Mouse (Mus musculus) stomach, embryonic 15.5 days (tissue): Measurements from ENCODE around the gene Ergic1. TPM values are rescaled to one million over a fixed set of nuclear protein-coding genes. Genes with fewer than 3 reads are reported as not detected.
A peak's percentile ranks its signal among the peaks of the same experiment; 100 is the strongest.

Source experiments
- ATAC-seq: fragments of 200-750 bp; cut with Nextera tagmentation; 2 replicates; pipeline ENCODE4 v1.8.0; 2017; ENCODE audit warnings: low read depth, moderate number of reproducible peaks, moderate TSS enrichment; ENCODE audit not compliant: insufficient read depth, low FRiP score
- H3K27ac ChIP-seq: fragments of 300-500 bp; sonication (generic); 2 replicates; pipeline ENCODE4 v1.5.1; 2015; ENCODE audit warnings: mild to moderate bottlenecking, inconsistent platforms
- H3K27me3 ChIP-seq: fragments of 300-500 bp; sonication (generic); replicated peaks from 2 replicates; pipeline ENCODE4 v1.6.1; 2015; ENCODE audit warnings: inconsistent platforms
- H3K36me3 ChIP-seq: fragments of 300-500 bp; sonication (generic); 2 replicates; pipeline ENCODE4 v1.6.1; 2015; ENCODE audit warnings: inconsistent platforms
- H3K4me1 ChIP-seq: fragments of 300-500 bp; sonication (generic); 2 replicates; pipeline ENCODE4 v1.6.1; 2015; ENCODE audit warnings: inconsistent platforms
- H3K4me2 ChIP-seq: fragments of 300-500 bp; sonication (generic); 2 replicates; pipeline ENCODE4 v1.6.1; 2015; ENCODE audit warnings: mild to moderate bottlenecking, inconsistent platforms
- H3K4me3 ChIP-seq: fragments of 300-500 bp; sonication (generic); replicated peaks from 2 replicates; pipeline ENCODE4 v1.5.1; 2015; ENCODE audit warnings: inconsistent platforms
- H3K9ac ChIP-seq: fragments of 300-500 bp; sonication (generic); 2 replicates; pipeline ENCODE4 v1.6.1; 2015; ENCODE audit warnings: inconsistent platforms
- H3K9me3 ChIP-seq: fragments of 300-500 bp; sonication (generic); 2 replicates; pipeline ENCODE4 v1.6.1; 2016; ENCODE audit warnings: inconsistent platforms
- WGBS: fragments of 180-500 bp; shearing (Covaris S2); methylation state at CpG from one replicate; pipeline ENCODE4 v1.1.7; 2015; 5-methylcytosine and 5-hydroxymethylcytosine counted together
- polyA plus RNA-seq: library from polyadenylated mRNA; unstranded; fragments of >200 nt; fragmentation: Nextera tagmentation; extraction: Ambion mirVana; gene quantifications from 2 replicates; pipeline ENCODE4 v1.2.1, GENCODE M21; 2015

The Ergic1 gene
- polyA plus RNA-seq, 1 experiment from 2014 or later, result 106 TPM

DNA sequence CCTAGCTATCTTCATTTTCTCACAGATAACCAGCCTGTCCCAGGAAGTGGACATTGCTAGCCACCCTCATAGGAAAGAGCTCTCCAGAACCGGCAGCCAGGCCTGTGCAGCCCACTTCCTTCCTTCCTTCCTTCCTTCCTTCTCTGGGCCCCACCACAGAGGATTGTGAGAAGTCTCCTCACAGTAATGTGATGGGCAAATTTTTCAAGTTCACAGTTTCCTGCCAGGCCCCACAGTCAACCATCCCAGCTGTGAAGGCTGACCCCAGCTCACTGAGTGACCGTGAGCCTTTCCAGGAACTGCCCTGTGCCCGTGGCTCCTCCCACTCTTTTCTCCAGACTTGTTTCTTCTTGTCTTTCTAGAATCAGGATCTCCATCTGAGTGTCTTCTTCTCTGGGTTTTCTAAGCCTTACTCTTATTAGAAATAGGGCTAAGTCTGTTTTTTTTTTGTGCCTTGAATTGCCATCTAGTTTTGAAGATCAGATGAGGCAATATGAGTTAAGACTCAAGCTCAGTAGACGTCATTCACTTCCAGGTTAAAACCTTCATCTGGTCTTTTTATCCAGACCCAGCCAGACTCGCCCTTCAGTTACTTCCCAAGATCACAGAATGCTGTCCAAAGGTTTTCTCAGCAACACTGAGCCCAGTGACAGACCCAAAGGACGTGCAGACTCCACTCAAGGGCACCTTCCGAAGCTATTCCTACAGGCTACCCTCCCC, 34.3 kb downstream of the Ergic1 start:
- Histone ChIP-seq H3K36me3 (no peaks in the 10 kb centered on the region), H3K4me2 (no peak overlapping the region), H3K4me3 (no peak overlapping the region), H3K27ac (peak overlapping the region; percentile 85), H3K27me3 (no peaks in the 10 kb centered on the region), H3K9me3 (no peaks in the 10 kb centered on the region), H3K4me1 (peaks cover 25% of the 10 kb centered on the region), H3K9ac (no peak overlapping the region)
- 46% methylated on average over 7 of the region's 7 CpGs for WGBS
- ATAC-seq, result no peak

GRCm38 (mm10) chr17:26596168-26596658, 34.9 kb downstream of the Ergic1 start:
- H3K9me3 ChIP-seq, result no peaks in the 10 kb centered on the region
- H3K4me3 ChIP-seq, result no peak overlapping the region
- WGBS, result 44% methylated on average over 7 of the region's 7 CpGs
- peaks cover 28% of the 10 kb centered on the region for H3K4me1 ChIP-seq
- H3K27ac ChIP-seq, result peak overlapping the region; percentile 85
- ATAC-seq, result peak; percentile 33; the same call in 1 of the 2 replicates
- H3K27me3 ChIP-seq, result no peaks in the 10 kb centered on the region
- no peak overlapping the region for H3K4me2 ChIP-seq
- H3K9ac ChIP-seq, result no peak overlapping the region
- no peaks in the 10 kb centered on the region for H3K36me3 ChIP-seq

- Histone ChIP-seq H3K36me3 (no peaks in the 10 kb centered on the region), H3K27ac (peak overlapping the region; percentile 85), H3K4me3 (no peak overlapping the region), H3K9ac (no peak overlapping the region), H3K27me3 (no peaks in the 10 kb centered on the region), H3K9me3 (no peaks in the 10 kb centered on the region), H3K4me1 (peaks cover 34% of the 10 kb centered on the region), H3K4me2 (no peak overlapping the region)
- WGBS, result 66% methylated on average over 6 of the region's 6 CpGs
- no peak for ATAC-seq
Observed at GRCm38 (mm10) chr17:26596856-26597481, 35.7 kb downstream of the Ergic1 start.

DNA sequence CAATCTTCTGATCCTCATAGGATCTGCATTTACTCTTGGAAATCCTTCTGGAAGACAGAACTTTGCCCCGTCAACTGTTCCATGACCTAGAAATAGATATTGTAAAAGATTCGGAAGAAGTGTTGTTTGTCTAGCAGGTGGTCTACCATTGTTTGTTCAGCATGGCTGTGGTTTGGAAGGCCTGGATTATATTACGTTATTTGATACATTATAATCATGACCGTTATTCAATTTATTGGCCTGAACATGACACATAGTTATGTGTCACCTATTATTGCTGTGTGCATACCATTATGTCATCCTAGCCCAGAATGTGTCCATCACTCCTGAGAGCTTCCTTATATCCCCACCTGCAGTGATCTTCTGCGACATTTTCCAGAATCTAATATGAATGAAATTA, 37.6 kb downstream of the Ergic1 start:
- WGBS, result 90% methylated on average over 5 of the region's 5 CpGs
- ATAC-seq, result no peak
- H3K4me1 ChIP-seq, result peaks cover 42% of the 10 kb centered on the region

GRCm38 (mm10) chr17:26600913-26601447, 39.7 kb downstream of the Ergic1 start:
- Histone ChIP-seq H3K36me3 (no peaks in the 10 kb centered on the region), H3K4me3 (no peak overlapping the region), H3K27ac (no peak overlapping the region), H3K27me3 (no peaks in the 10 kb centered on the region), H3K9ac (no peak overlapping the region), H3K4me2 (no peak overlapping the region), H3K9me3 (no peaks in the 10 kb centered on the region), H3K4me1 (peaks cover 30% of the 10 kb centered on the region)
- 52% methylated on average over 17 of the region's 17 CpGs for WGBS
- ATAC-seq, result no peak

More for the DNA sequence above, 37.6 kb downstream of the Ergic1 start:
- H3K27ac ChIP-seq, result no peak overlapping the region
- no peak overlapping the region for H3K9ac ChIP-seq
- H3K27me3 ChIP-seq, result no peaks in the 10 kb centered on the region
- H3K36me3 ChIP-seq, result no peaks in the 10 kb centered on the region
- H3K4me2 ChIP-seq, result no peak overlapping the region
- H3K9me3 ChIP-seq, result no peaks in the 10 kb centered on the region
- H3K4me3 ChIP-seq, result no peak overlapping the region

DNA sequence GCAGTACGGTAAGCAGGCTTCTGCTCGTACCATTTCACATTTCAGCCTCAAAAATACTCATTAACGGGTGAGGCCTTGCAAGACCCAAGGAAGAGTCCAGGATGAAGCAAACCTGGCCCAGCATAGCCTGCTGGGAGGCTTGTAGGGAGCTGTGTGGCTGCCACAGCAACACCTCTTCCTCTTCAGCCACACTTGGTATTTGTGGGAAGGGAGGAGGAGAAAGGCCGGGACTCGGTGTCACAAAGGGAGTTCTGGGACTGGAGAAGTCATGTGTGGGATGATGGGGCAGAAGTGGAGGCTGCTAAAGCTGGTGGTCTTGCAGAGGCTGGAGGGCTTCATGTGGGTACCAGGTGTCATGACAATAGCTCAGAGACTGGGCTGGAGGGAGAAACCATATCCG, 40.2 kb downstream of the Ergic1 start:
- H3K4me2 ChIP-seq, result no peak overlapping the region
- H3K27ac ChIP-seq, result 0 out of 2 replicates have a peak overlapping the region, but pooled peaks have one; percentile 3
- no peak overlapping the region for H3K4me3 ChIP-seq
- WGBS, result 72% methylated on average over 6 of the region's 6 CpGs
- peaks cover 24% of the 10 kb centered on the region for H3K4me1 ChIP-seq
- H3K36me3 ChIP-seq, result no peaks in the 10 kb centered on the region
- no peak overlapping the region for H3K9ac ChIP-seq
- no peaks in the 10 kb centered on the region for H3K27me3 ChIP-seq
- no peak for ATAC-seq
- no peaks in the 10 kb centered on the region for H3K9me3 ChIP-seq

GRCm38 (mm10) chr17:26601926-26602325, 40.6 kb downstream of the Ergic1 start:
- H3K9ac ChIP-seq, result no peak overlapping the region
- H3K27ac ChIP-seq, result peak overlapping the region; percentile 63; the same call in 1 of the 2 replicates
- peaks cover 20% of the 10 kb centered on the region for H3K4me1 ChIP-seq
- 0 out of 2 replicates have a peak, but pooled peaks have one; percentile 3 for ATAC-seq
- no peaks in the 10 kb centered on the region for H3K27me3 ChIP-seq
- 63% methylated on average over 6 of the region's 6 CpGs for whole genome bisulfite sequencing
- H3K36me3 ChIP-seq, result no peaks in the 10 kb centered on the region
- no peak overlapping the region for H3K4me3 ChIP-seq
- no peaks in the 10 kb centered on the region for H3K9me3 ChIP-seq
- H3K4me2 ChIP-seq, result no peak overlapping the region

DNA sequence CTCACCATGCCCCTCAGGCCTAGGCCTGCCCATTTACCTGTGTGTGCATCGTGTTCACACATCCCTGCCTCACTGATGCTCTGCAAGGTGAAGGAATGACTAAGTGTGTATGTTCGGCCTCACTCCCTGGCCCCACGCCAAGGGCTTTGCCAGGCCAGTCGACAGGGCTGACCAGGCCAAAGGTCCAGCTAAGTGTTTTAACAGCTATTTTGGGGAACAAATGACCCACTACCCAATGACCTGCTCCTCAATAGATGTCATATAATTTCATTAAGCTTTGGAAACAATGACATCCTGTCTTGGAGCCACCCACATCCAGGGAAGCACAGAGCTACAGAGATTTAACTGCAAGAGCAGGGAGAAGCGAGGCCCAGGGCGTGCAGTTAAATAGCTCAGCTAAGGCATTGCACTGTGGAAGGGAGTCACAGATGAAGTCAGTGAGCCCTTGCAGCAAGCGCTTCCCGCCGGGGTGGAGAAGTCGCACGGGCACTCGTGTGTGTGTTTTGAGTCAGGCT, 41.1 kb downstream of the Ergic1 start:
- Histone ChIP-seq H3K36me3 (no peaks in the 10 kb centered on the region), H3K9ac (no peak overlapping the region), H3K4me1 (peaks cover 17% of the 10 kb centered on the region), H3K27ac (peak overlapping the region; percentile 63), H3K4me2 (no peak overlapping the region), H3K4me3 (no peak overlapping the region), H3K9me3 (no peaks in the 10 kb centered on the region), H3K27me3 (no peaks in the 10 kb centered on the region)
- 0 out of 2 replicates have a peak, but pooled peaks have one; percentile 33 for ATAC-seq
- 54% methylated on average over 12 of the region's 12 CpGs for WGBS

GRCm38 (mm10) chr17:26603311-26603710, 42.0 kb downstream of the Ergic1 start:
- 0 out of 2 replicates have a peak overlapping the region, but pooled peaks have one; percentile 63 for H3K27ac ChIP-seq

GRCm38 (mm10) chr17:26605636-26606035, 44.3 kb downstream of the Ergic1 start:
- Histone ChIP-seq H3K27ac (no peak overlapping the region), H3K9ac (no peak overlapping the region), H3K27me3 (no peaks in the 10 kb centered on the region), H3K4me1 (peaks cover 17% of the 10 kb centered on the region), H3K9me3 (no peaks in the 10 kb centered on the region), H3K4me3 (no peak overlapping the region), H3K4me2 (no peak overlapping the region), H3K36me3 (peaks cover 7% of the 10 kb centered on the region; the same call in 1 of the 2 replicates)
- WGBS, result 83% methylated on average over 4 of the region's 4 CpGs
- no peak for ATAC-seq

More at GRCm38 (mm10) chr17:26603311-26603710, 42.0 kb downstream of the Ergic1 start:
- Histone ChIP-seq H3K27me3 (no peaks in the 10 kb centered on the region), H3K9me3 (no peaks in the 10 kb centered on the region), H3K4me1 (peaks cover 17% of the 10 kb centered on the region), H3K4me2 (no peak overlapping the region), H3K4me3 (no peak overlapping the region), H3K36me3 (no peaks in the 10 kb centered on the region), H3K9ac (no peak overlapping the region)
- WGBS, result 86% methylated on average over 8 of the region's 8 CpGs
- no peak for ATAC-seq

DNA sequence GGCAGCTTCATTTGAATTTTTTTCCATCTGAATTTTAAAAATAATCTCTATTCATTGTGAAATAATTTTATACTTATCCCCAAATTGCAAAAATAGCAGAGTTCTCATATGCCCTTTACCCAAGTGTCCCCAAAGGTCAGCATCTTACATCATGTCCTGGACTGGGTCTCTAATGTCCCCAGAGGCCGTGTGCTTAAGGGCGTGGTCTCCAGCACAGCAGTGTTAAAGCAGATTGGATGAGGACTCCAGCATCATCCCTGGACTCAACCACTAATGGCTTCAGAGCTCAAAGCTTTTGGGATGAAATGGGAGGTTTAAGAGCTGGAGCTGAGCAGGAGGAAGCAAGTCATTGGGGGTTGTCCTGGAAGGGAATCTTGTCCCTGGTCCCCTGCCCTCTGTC, 45.2 kb downstream of the Ergic1 start:
- no peak for ATAC-seq
- WGBS, result 81% methylated on average over 2 of the region's 2 CpGs

More for the DNA sequence above, 45.2 kb downstream of the Ergic1 start:
- H3K27me3 ChIP-seq, result no peaks in the 10 kb centered on the region
- H3K9me3 ChIP-seq, result no peaks in the 10 kb centered on the region
- peaks cover 11% of the 10 kb centered on the region for H3K4me1 ChIP-seq
- H3K4me3 ChIP-seq, result no peak overlapping the region
- no peak overlapping the region for H3K27ac ChIP-seq
- no peak overlapping the region for H3K4me2 ChIP-seq
- peaks cover 8% of the 10 kb centered on the region; the same call in 1 of the 2 replicates for H3K36me3 ChIP-seq
- H3K9ac ChIP-seq, result no peak overlapping the region
